Mouse (Mus musculus): ENCODE results near the gene Trak2. TPM values are rescaled to one million over a fixed set of nuclear protein-coding genes. Genes with fewer than 3 reads are reported as not detected.

The Trak2 gene
- polyA plus RNA-seq, 1 experiment from 2014 or later, result 15.0 TPM

DNA sequence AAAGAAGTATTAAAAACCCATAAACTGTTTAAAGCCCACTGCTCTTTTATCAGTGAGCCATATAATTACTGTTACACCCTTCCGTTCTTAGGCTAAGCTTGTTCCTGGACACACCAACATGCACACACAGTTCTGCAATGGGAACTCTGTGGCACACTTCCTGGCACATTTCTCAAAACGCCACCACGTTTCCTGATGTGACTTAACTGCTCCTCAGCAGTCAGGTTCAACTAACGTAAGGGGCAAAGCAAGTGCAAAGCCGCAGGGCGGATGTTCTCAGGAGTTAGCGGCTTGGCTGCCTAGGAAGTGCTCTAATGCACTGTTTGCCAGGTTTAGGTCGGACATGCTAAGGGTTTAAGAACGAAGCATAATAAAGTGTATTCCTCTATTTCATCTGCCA is 17.0 kb downstream of the Trak2 start:
- H3K9me3 ChIP-seq (ENCODE audit: control insufficient read depth, low read length), result no peaks in the 10 kb centered on the region

DNA sequence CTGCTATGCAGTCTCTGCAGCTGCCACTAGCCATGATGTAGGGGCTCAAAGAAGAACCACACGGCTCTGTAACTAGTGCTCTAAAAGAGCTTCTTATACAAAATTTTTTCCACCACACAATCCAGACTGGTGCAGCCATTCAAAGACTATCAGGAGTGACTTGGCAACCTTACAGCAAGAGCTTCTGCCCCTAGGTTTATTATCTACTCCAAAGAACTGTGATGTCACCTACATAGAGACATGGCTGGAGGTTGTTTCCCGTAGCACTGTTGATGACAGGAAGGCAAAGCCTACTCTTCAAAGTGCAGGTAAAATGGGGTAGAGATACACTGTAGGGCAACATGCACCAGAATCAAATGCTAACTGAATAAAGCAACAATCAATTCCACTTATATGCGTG is 17.5 kb downstream of the Trak2 start:
- Histone ChIP-seq H3K36me3 (ENCODE audit: control insufficient read depth, insufficient read depth, low read length) (no peaks in the 10 kb centered on the region), H3K9me3 (ENCODE audit: control insufficient read depth, low read length) (no peaks in the 10 kb centered on the region), H3K4me1 (ENCODE audit: control insufficient read depth, insufficient read depth, low read depth, low read length) (no peaks in the 10 kb centered on the region; the same call in none of the 2 replicates), H3K4me3 (ENCODE audit: low read length) (no peak overlapping the region), H3K4me2 (ENCODE audit: low read length) (no peak overlapping the region), H3K27me3 (replicated peaks; ENCODE audit: control insufficient read depth, insufficient read depth, low read length) (no peaks in the 10 kb centered on the region), H3K27ac (ENCODE audit: low read depth, low read length) (no peak overlapping the region), H3K9ac (ENCODE audit: low read depth, low read length) (no peak overlapping the region)
- WGBS, result 90% methylated on average over 3 of the region's 3 CpGs
- ATAC-seq, result no peak

More for the DNA sequence above, 17.0 kb downstream of the Trak2 start:
- Histone ChIP-seq H3K4me3 (ENCODE audit: low read length) (no peak overlapping the region), H3K36me3 (ENCODE audit: control insufficient read depth, insufficient read depth, low read length) (no peaks in the 10 kb centered on the region), H3K4me1 (ENCODE audit: control insufficient read depth, insufficient read depth, low read depth, low read length) (no peaks in the 10 kb centered on the region; the same call in none of the 2 replicates), H3K9ac (ENCODE audit: low read depth, low read length) (no peak overlapping the region), H3K4me2 (ENCODE audit: low read length) (no peak overlapping the region), H3K27ac (ENCODE audit: low read depth, low read length) (no peak overlapping the region), H3K27me3 (replicated peaks; ENCODE audit: control insufficient read depth, insufficient read depth, low read length) (no peaks in the 10 kb centered on the region)
- 87% methylated on average over 9 of the region's 9 CpGs for WGBS
- no peak for ATAC-seq

GRCm38 (mm10) chr1:58954578-58955410 is 18.4 kb downstream of the Trak2 start:
- no peak for ATAC-seq
- whole genome bisulfite sequencing, result 83% methylated on average over 8 of the region's 8 CpGs
- H3K4me2 ChIP-seq (ENCODE audit: low read length), result no peak overlapping the region

GRCm38 (mm10) chr1:58953686-58954434 is 19.4 kb downstream of the Trak2 start:
- no peak for ATAC-seq
- WGBS, result 92% methylated on average over 9 of the region's 9 CpGs
- no peak overlapping the region for H3K4me3 ChIP-seq (ENCODE audit: low read length)
- no peak overlapping the region for H3K27ac ChIP-seq (ENCODE audit: low read depth, low read length)
- no peaks in the 10 kb centered on the region for H3K36me3 ChIP-seq (ENCODE audit: control insufficient read depth, insufficient read depth, low read length)
- no peaks in the 10 kb centered on the region for H3K9me3 ChIP-seq (ENCODE audit: control insufficient read depth, low read length)
- H3K4me1 ChIP-seq (ENCODE audit: control insufficient read depth, insufficient read depth, low read depth, low read length), result no peaks in the 10 kb centered on the region; the same call in none of the 2 replicates
- no peak overlapping the region for H3K9ac ChIP-seq (ENCODE audit: low read depth, low read length)
- no peaks in the 10 kb centered on the region for H3K27me3 ChIP-seq (replicated peaks; ENCODE audit: control insufficient read depth, insufficient read depth, low read length)
- no peak overlapping the region for H3K4me2 ChIP-seq (ENCODE audit: low read length)

More at GRCm38 (mm10) chr1:58954578-58955410, 18.4 kb downstream of the Trak2 start:
- H3K9me3 ChIP-seq (ENCODE audit: control insufficient read depth, low read length), result no peaks in the 10 kb centered on the region
- H3K4me1 ChIP-seq (ENCODE audit: control insufficient read depth, insufficient read depth, low read depth, low read length), result no peaks in the 10 kb centered on the region; the same call in none of the 2 replicates
- H3K4me3 ChIP-seq (ENCODE audit: low read length), result no peak overlapping the region
- H3K27me3 ChIP-seq (replicated peaks; ENCODE audit: control insufficient read depth, insufficient read depth, low read length), result no peaks in the 10 kb centered on the region
- no peak overlapping the region for H3K27ac ChIP-seq (ENCODE audit: low read depth, low read length)
- H3K9ac ChIP-seq (ENCODE audit: low read depth, low read length), result no peak overlapping the region
- H3K36me3 ChIP-seq (ENCODE audit: control insufficient read depth, insufficient read depth, low read length), result no peaks in the 10 kb centered on the region

GRCm38 (mm10) chr1:58952997-58953396 is 20.2 kb downstream of the Trak2 start:
- H3K4me2 ChIP-seq (ENCODE audit: low read length), result no peak overlapping the region
- no peak overlapping the region for H3K4me3 ChIP-seq (ENCODE audit: low read length)
- no peak overlapping the region for H3K9ac ChIP-seq (ENCODE audit: low read depth, low read length)
- 68% methylated on average over 4 of the region's 4 CpGs for WGBS
- H3K36me3 ChIP-seq (ENCODE audit: control insufficient read depth, insufficient read depth, low read length), result no peaks in the 10 kb centered on the region
- H3K27me3 ChIP-seq (replicated peaks; ENCODE audit: control insufficient read depth, insufficient read depth, low read length), result no peaks in the 10 kb centered on the region
- no peaks in the 10 kb centered on the region for H3K9me3 ChIP-seq (ENCODE audit: control insufficient read depth, low read length)
- H3K27ac ChIP-seq (ENCODE audit: low read depth, low read length), result no peak overlapping the region
- ATAC-seq, result no peak
- H3K4me1 ChIP-seq (ENCODE audit: control insufficient read depth, insufficient read depth, low read depth, low read length), result no peaks in the 10 kb centered on the region; the same call in 1 of the 2 replicates

DNA sequence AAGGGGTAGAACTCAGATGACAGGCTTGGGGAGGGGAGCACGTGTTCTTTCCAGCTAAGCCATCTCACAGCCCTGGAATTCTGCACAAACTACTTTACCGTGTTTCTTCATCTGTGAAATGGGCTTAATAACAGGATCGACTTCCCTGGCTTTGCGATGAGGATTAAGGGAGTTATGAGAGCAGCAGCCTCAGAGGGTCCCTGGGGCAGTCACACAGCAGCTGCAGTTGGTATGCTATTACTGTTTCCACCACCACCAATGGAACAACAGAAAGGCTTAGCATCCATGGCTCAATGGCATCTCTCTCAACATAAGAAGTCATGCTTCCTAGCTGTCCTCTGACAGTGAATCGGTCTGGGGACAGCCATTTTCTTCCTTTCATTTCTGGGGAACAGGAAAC is 20.7 kb downstream of the Trak2 start:
- H3K27me3 ChIP-seq (replicated peaks; ENCODE audit: control insufficient read depth, insufficient read depth, low read length), result no peaks in the 10 kb centered on the region
- H3K4me2 ChIP-seq (ENCODE audit: low read length), result no peak overlapping the region
- no peak overlapping the region for H3K9ac ChIP-seq (ENCODE audit: low read depth, low read length)
- no peak overlapping the region for H3K27ac ChIP-seq (ENCODE audit: low read depth, low read length)
- no peak for ATAC-seq
- no peaks in the 10 kb centered on the region for H3K9me3 ChIP-seq (ENCODE audit: control insufficient read depth, low read length)
- H3K36me3 ChIP-seq (ENCODE audit: control insufficient read depth, insufficient read depth, low read length), result no peaks in the 10 kb centered on the region
- no peak overlapping the region for H3K4me3 ChIP-seq (ENCODE audit: low read length)
- H3K4me1 ChIP-seq (ENCODE audit: control insufficient read depth, insufficient read depth, low read depth, low read length), result no peaks in the 10 kb centered on the region; the same call in 1 of the 2 replicates
- WGBS, result 86% methylated on average over 5 of the region's 5 CpGs

DNA sequence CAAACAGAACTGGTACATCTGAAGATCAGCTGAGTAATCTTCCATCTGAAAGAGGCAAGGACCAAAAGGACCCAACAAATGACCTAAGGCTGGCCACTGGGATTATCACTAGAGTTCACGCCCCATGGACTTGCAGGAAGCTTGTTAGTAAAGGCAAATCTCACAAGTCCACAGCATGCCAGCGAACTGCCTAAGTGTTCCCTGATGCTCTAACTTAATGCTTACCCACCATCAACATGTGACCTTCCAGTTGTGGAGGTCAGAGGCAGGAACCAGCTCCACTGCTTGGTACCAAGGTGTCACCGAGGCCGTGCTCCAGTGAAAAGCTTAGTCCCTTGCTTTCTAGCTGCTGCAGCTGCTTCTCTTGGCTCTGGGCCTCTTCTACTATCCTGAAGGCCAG is 21.4 kb downstream of the Trak2 start:
- Histone ChIP-seq H3K36me3 (ENCODE audit: control insufficient read depth, insufficient read depth, low read length) (no peaks in the 10 kb centered on the region), H3K4me3 (ENCODE audit: low read length) (no peak overlapping the region), H3K27me3 (replicated peaks; ENCODE audit: control insufficient read depth, insufficient read depth, low read length) (no peaks in the 10 kb centered on the region), H3K9me3 (ENCODE audit: control insufficient read depth, low read length) (no peaks in the 10 kb centered on the region), H3K4me1 (ENCODE audit: control insufficient read depth, insufficient read depth, low read depth, low read length) (no peaks in the 10 kb centered on the region; the same call in 1 of the 2 replicates), H3K9ac (ENCODE audit: low read depth, low read length) (no peak overlapping the region), H3K27ac (ENCODE audit: low read depth, low read length) (no peak overlapping the region), H3K4me2 (ENCODE audit: low read length) (no peak overlapping the region)
- WGBS, result 79% methylated on average over 4 of the region's 4 CpGs
- no peak for ATAC-seq

GRCm38 (mm10) chr1:58950899-58951648 is 22.2 kb downstream of the Trak2 start:
- Histone ChIP-seq H3K27me3 (replicated peaks; ENCODE audit: control insufficient read depth, insufficient read depth, low read length) (no peaks in the 10 kb centered on the region), H3K9me3 (ENCODE audit: control insufficient read depth, low read length) (no peaks in the 10 kb centered on the region), H3K27ac (ENCODE audit: low read depth, low read length) (no peak overlapping the region), H3K4me2 (ENCODE audit: low read length) (no peak overlapping the region), H3K4me1 (ENCODE audit: control insufficient read depth, insufficient read depth, low read depth, low read length) (no peaks in the 10 kb centered on the region; the same call in 1 of the 2 replicates), H3K4me3 (ENCODE audit: low read length) (no peak overlapping the region), H3K9ac (ENCODE audit: low read depth, low read length) (no peak overlapping the region), H3K36me3 (ENCODE audit: control insufficient read depth, insufficient read depth, low read length) (no peaks in the 10 kb centered on the region)
- no peak for ATAC-seq
- 41% methylated on average over 8 of the region's 8 CpGs for WGBS

Data from hindbrain, embryonic 16.5 days (tissue).